ENCODE assay signal across 21 mouse cellular contexts in the genomic region with DNA sequence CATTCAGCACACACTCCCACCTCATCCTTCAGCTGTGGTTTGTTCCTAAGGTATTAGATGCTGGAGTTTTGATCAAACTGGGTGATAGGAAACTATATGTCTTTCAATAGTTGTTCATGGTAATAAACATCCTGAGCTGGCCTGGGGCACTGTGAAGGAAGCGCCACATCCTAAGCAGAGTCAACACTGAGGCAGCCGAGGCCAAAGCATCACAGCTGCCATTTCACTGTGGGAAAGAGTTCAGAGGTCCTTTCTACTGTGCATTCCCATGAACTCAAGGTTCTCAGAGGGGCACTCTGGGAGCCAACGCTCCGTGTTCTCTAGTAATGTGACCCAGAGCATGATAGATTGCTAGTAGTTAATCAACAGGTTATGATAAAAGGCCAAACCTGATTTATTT.
"Had no signal": no experiment of that assay in that cellular context is flagged by ENCODE, and none has a peak within 500 bp of the region (broad histone marks: within the 10 kb centered on the region; RNA-seq: fewer than 3 reads in every experiment).

No protein-coding gene starts in this region.

- H3K4me1 ChIP-seq: intestine, embryonic 15.5 days; limb, embryonic 12.5 days; limb, embryonic 15.5 days; lung, embryonic 15.5 days; midbrain, embryonic 12.5 days; midbrain, embryonic 15.5 days; neural tube, embryonic 12.5 days; neural tube, embryonic 15.5 days had no signal

- H3K4me3 ChIP-seq: intestine, embryonic 15.5 days; limb, embryonic 12.5 days; limb, embryonic 15.5 days; lung, embryonic 15.5 days; midbrain, embryonic 12.5 days; midbrain, embryonic 15.5 days; neural tube, embryonic 12.5 days; neural tube, embryonic 15.5 days had no signal

- H3K27me3 ChIP-seq: intestine, embryonic 15.5 days; limb, embryonic 12.5 days; limb, embryonic 15.5 days; lung, embryonic 15.5 days; midbrain, embryonic 12.5 days; midbrain, embryonic 15.5 days; neural tube, embryonic 12.5 days; neural tube, embryonic 15.5 days had no signal

- ATAC-seq: intestine, embryonic 15.5 days; liver, postnatal 0 days; midbrain, embryonic 15.5 days had no signal

- H3K9me3 ChIP-seq: intestine, embryonic 15.5 days; limb, embryonic 12.5 days; limb, embryonic 15.5 days; lung, embryonic 15.5 days; midbrain, embryonic 12.5 days; midbrain, embryonic 15.5 days; neural tube, embryonic 12.5 days; neural tube, embryonic 15.5 days had no signal

- H3K9ac ChIP-seq: intestine, embryonic 15.5 days; limb, embryonic 12.5 days; limb, embryonic 15.5 days; liver, embryonic 14.5 days; liver, postnatal 0 days; lung, embryonic 15.5 days; midbrain, embryonic 12.5 days; midbrain, embryonic 15.5 days; neural tube, embryonic 12.5 days; neural tube, embryonic 15.5 days had no signal

- H3K4me2 ChIP-seq: intestine, embryonic 15.5 days; limb, embryonic 12.5 days; limb, embryonic 15.5 days; liver, embryonic 11.5 days; lung, embryonic 15.5 days; midbrain, embryonic 12.5 days; midbrain, embryonic 15.5 days; neural tube, embryonic 12.5 days; neural tube, embryonic 15.5 days had no signal

- DNase-seq: kidney, adult 18-20 months; kidney, postnatal 25 days; left cerebral cortex, postnatal 4 days; liver, postnatal 0 days; lung, postnatal 10 days; right cerebral cortex, adult 18-20 months; right cerebral cortex, postnatal 14 days; right cerebral cortex, postnatal 4 days; thymus, adult 2 months; thymus, postnatal 25 days had no signal

- H3K27ac ChIP-seq: intestine, embryonic 15.5 days; limb, embryonic 12.5 days; limb, embryonic 15.5 days; liver, embryonic 14.5 days; lung, embryonic 15.5 days; midbrain, embryonic 12.5 days; midbrain, embryonic 15.5 days; neural tube, embryonic 12.5 days; neural tube, embryonic 15.5 days; stomach, postnatal 0 days had no signal

- H3K36me3 ChIP-seq: intestine, embryonic 15.5 days; limb, embryonic 12.5 days; limb, embryonic 15.5 days; lung, embryonic 15.5 days; midbrain, embryonic 12.5 days; midbrain, embryonic 15.5 days; neural tube, embryonic 12.5 days; neural tube, embryonic 15.5 days had no signal
